Mouse (Mus musculus): ENCODE data around the gene Plb1.

Plb1 gene

GRCm38 (mm10) chr5:32217477-32217876 is 15.0 kb upstream of the Plb1 start:
- ChIA-PET POLR2A (interaction anchor here in 2 of 4 experiments (1.1 to 3.0 kb wide), 11 partner anchors 9 to 620 kb away, joined by 3 to 13 read pairs (median 3); partner anchors contain the start of genes Mrpl33 (in 1 of the 2), Ppp1cb (in 1 of the 2) and Yes1 (in 1 of the 2)), CTCF (interaction anchor here (0.5 to 2.5 kb wide), 9 partner anchors 12 to 641 kb away, joined by 3 to 13 read pairs (median 4); no protein-coding TSS in a partner anchor)

GRCm38 (mm10) chr5:32230372-32230771 is 2.1 kb upstream of the Plb1 start:
- ChIA-PET CTCF (interaction anchor here in 3 of 4 experiments (0.7 to 1.6 kb wide), 3 partner anchors 13 to 73 kb away, joined by 3 to 9 read pairs (median 6); no protein-coding TSS in a partner anchor), POLR2A (interaction anchor here in 3 of 4 experiments (0.6 to 1.4 kb wide), 5 partner anchors 19 to 229 kb away, joined by 3 read pairs; partner anchors contain the start of gene Ppp1cb (in 1 of the 3))

GRCm38 (mm10) chr5:32239337-32239736 is 6.8 kb downstream of the Plb1 start:
- ChIA-PET POLR2A (no interaction called here), CTCF (no interaction called here)

- ChIA-PET POLR2A (interaction anchor here in 1 of 4 experiments (1.0 kb wide), 1 partner anchor 24 kb away, joined by 3 read pairs; no protein-coding TSS in a partner anchor), CTCF (interaction anchor here in 1 of 4 experiments (0.6 kb wide), 1 partner anchor 370 kb away, joined by 3 read pairs; no protein-coding TSS in a partner anchor)
Measured at GRCm38 (mm10) chr5:32240741-32241140, 8.2 kb downstream of the Plb1 start.

- ChIA-PET CTCF (no interaction called here), POLR2A (no interaction called here)
Measured at GRCm38 (mm10) chr5:32243286-32243885, 10.9 kb downstream of the Plb1 start.

GRCm38 (mm10) chr5:32245385-32245784 is 12.9 kb downstream of the Plb1 start:
- ChIA-PET POLR2A (no interaction called here), CTCF (interaction anchor here in 2 of 4 experiments (0.6 to 0.8 kb wide), 2 partner anchors 41 to 58 kb away, joined by 3 read pairs; no protein-coding TSS in a partner anchor)

- POLR2A ChIA-PET = interaction anchor here in 1 of 4 experiments (1.4 kb wide), 1 partner anchor 43 kb away, joined by 3 read pairs; no protein-coding TSS in a partner anchor
- CTCF ChIA-PET = no interaction called here
Measured at GRCm38 (mm10) chr5:32260751-32261150, 28.2 kb downstream of the Plb1 start.

- POLR2A ChIA-PET = interaction anchor here in 1 of 4 experiments (1.4 kb wide), 1 partner anchor 44 kb away, joined by 3 read pairs; no protein-coding TSS in a partner anchor
- CTCF ChIA-PET = no interaction called here
Measured at GRCm38 (mm10) chr5:32261251-32261650, 28.7 kb downstream of the Plb1 start.

- ChIA-PET CTCF (no interaction called here), POLR2A (no interaction called here)
Measured at GRCm38 (mm10) chr5:32262534-32262933, 30.0 kb downstream of the Plb1 start.

- CTCF ChIA-PET = interaction anchor here in 1 of 4 experiments (1.2 kb wide), 1 partner anchor 31 kb away, joined by 4 read pairs; no protein-coding TSS in a partner anchor
- POLR2A ChIA-PET = interaction anchor here in 1 of 4 experiments (0.6 kb wide), 1 partner anchor 12 kb away, joined by 4 read pairs; no protein-coding TSS in a partner anchor
Measured at GRCm38 (mm10) chr5:32272502-32272901, 40.0 kb downstream of the Plb1 start.

- CTCF ChIA-PET = no interaction called here
- POLR2A ChIA-PET = interaction anchor here in 2 of 4 experiments (0.7 to 1.3 kb wide), 2 partner anchors 28 to 181 kb away, joined by 3 to 4 read pairs; no protein-coding TSS in a partner anchor
Measured at GRCm38 (mm10) chr5:32278000-32278694, 45.6 kb downstream of the Plb1 start.

- POLR2A ChIA-PET = interaction anchor here in 1 of 4 experiments (0.7 kb wide), 1 partner anchor 32 kb away, joined by 3 read pairs; no protein-coding TSS in a partner anchor
- CTCF ChIA-PET = interaction anchor here in 1 of 4 experiments (0.8 kb wide), 1 partner anchor 23 kb away, joined by 3 read pairs; no protein-coding TSS in a partner anchor
Measured at GRCm38 (mm10) chr5:32280066-32280465, 47.6 kb downstream of the Plb1 start.

- ChIA-PET POLR2A (no interaction called here), CTCF (no interaction called here)
Measured at GRCm38 (mm10) chr5:32282345-32282744, 49.8 kb downstream of the Plb1 start.

GRCm38 (mm10) chr5:32283457-32283856 is 50.9 kb downstream of the Plb1 start:
- ChIA-PET CTCF (no interaction called here), POLR2A (no interaction called here)

GRCm38 (mm10) chr5:32286315-32286714 is 53.8 kb downstream of the Plb1 start:
- POLR2A ChIA-PET = no interaction called here
- CTCF ChIA-PET = no interaction called here

- ChIA-PET CTCF (interaction anchor here in 1 of 4 experiments (0.6 kb wide), 1 partner anchor 12 kb away, joined by 3 read pairs; no protein-coding TSS in a partner anchor), POLR2A (no interaction called here)
Measured at GRCm38 (mm10) chr5:32288021-32288420, 55.5 kb downstream of the Plb1 start.

- POLR2A ChIA-PET = no interaction called here
- CTCF ChIA-PET = no interaction called here
Measured at GRCm38 (mm10) chr5:32291316-32291715, 58.8 kb downstream of the Plb1 start.

- POLR2A ChIA-PET = interaction anchor here in 3 of 4 experiments (0.6 to 1.5 kb wide), 6 partner anchors 10 to 707 kb away, joined by 3 to 6 read pairs (median 4); partner anchors contain the start of gene Mrpl33 (in 1 of the 3)
- CTCF ChIA-PET = interaction anchor here (0.6 to 1.5 kb wide), 28 partner anchors 9 to 1048 kb away, joined by 3 to 9 read pairs (median 3); partner anchors contain the start of genes Mrpl33 (in 1 of the 4) and Ppp1cb (in 1 of the 4)
Measured at GRCm38 (mm10) chr5:32302991-32303921, 70.7 kb downstream of the Plb1 start.
